Mouse (Mus musculus) common myeloid progenitor, adult 5-6 weeks (primary cell): ENCODE measurements around the gene B3galt5. TPM values are rescaled to one million over a fixed set of nuclear protein-coding genes. Genes with fewer than 3 reads are reported as not detected.

Experiments
- ATAC-seq: replicated peaks from 2 replicates; pipeline ENCODE4 v1.8.0; 2016; ENCODE audit warnings: low read depth, mild to moderate bottlenecking, moderate TSS enrichment, inconsistent platforms; ENCODE audit not compliant: poor library complexity, severe bottlenecking
- total RNA-seq: library from RNA; stranded (forward); fragments of 200-1000, 187-1606 nt; gene quantifications from 2 replicates; pipeline ENCODE4 v1.2.3, GENCODE M21; 2017

B3galt5 gene
- total RNA-seq, 1 experiment from 2014 or later = 0.59 TPM

DNA sequence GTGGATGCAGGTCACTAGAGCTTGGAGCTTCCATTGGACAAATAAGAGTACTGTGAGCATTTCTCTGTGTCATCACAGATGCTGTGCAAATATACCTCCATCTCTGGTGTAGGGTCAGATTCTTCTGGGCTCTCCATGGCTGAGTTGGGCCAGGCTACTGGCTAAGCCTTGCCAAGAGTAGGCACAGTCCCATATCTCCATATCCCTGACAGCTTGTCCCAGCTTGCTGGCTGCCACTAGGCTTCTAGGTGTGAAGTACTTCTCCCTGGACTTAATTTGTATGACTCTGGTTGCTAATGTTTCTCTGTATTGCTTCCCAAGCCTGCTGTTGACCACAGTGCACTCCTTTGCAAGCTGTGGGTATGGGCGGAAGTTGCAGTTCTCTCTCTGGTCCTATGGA, 16.5 kb downstream of the B3galt5 start:
- ATAC-seq = no peak

DNA sequence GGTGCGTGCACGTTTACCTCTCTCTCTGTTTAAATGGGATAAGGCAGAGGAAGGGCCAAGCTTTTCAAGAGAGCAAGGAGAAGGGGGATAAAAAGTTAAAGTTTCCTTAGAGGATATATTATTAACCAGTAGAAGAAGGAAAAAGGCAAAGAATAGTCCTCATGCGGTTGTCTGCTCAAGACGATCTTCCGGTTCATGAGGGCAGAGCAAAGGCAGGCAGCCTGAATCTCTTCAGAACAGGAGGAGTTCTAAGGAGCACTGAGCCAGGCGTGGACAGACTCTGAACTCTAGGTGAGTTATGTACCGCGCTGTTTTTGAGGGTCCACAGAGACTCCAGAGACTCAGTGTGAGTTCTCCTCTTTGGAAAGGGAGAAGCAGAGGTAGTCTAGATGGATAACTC, 22.8 kb downstream of the B3galt5 start:
- no peak for ATAC-seq

DNA sequence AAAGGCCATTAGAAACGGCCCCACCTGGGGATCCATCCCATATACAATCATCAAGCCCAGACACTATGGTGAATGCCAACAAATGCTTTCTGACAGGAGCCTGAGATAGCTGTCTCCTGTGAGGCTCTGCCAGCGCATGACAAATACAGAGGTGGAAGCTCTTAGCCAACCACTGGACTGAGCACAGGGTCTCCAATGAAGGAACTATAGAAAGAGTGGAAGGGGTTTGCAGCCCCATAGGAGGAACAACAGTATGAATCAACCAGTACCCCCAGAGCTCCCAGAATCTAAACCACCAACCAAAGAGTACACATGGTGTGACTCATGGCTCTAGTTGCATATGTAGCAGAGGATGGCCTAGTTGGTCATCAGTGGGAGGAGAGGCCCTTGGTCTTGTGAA, 36.1 kb downstream of the B3galt5 start:
- ATAC-seq = no peak

- ATAC-seq = peak; percentile 99
Observed at GRCm38 (mm10) chr16:96272929-96273619, 37.5 kb downstream of the B3galt5 start.

- no peak for ATAC-seq
Observed at GRCm38 (mm10) chr16:96276596-96276995, 41.0 kb downstream of the B3galt5 start.

DNA sequence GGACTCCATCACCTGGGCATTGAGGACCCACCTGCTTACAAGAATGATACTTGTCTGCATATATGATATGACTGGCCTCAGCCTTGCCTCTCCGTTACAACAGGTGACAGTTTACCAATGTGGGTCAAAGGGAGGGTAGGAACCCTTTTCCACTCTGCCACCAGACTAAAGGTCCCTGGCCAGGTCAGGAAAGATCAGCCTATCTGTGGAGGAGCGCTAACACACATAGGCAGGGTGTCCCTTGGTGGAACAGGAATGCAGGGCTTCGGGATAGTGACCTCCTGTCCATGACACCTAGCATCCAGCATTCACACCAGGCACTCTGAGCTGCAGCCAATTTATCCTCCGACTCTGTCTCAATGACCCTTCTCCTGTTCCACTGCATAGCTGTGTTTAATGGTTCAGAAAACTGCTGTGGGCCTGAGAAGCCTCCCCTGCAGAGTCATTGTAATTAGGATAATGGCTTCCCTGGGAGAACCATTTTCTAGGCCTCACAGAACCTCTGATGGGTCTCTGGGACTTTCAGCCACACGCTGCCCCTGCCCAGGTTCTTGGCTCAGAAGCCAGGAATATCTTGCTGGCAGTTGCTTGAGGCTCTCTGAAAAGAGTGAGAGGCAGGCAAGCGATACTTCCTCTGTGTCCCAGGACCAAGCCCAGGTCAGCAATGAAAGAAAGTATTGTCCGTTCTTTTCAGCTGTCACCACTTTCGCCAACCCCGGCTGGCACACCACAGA, 43.1 kb downstream of the B3galt5 start:
- ATAC-seq = no peak

- ATAC-seq = peak; percentile 66
Observed at GRCm38 (mm10) chr16:96280719-96281605, 45.4 kb downstream of the B3galt5 start.

- no peak for ATAC-seq
Observed at GRCm38 (mm10) chr16:96282566-96282965, 47.0 kb downstream of the B3galt5 start.

DNA sequence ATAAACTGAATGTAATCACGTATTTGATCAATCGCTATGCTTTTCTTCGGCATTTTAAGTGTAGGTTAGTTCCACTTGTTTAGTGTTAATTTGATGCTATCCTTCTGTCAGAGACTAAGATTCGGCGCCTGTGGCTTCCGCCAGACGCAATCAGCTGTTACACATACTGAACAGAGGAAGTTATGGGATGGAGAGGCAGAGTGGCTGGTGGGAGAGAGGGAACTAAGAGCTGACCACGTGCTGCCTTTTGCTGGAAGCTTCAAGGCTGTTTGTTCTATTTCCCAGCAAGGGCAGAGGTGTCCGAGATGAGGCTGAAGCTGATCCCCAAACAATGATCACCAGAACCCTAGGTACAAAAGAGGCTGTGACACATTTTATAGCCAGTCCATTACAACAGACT, 56.3 kb downstream of the B3galt5 start:
- peak; percentile 85 for ATAC-seq

GRCm38 (mm10) chr16:96292530-96293173, 57.1 kb downstream of the B3galt5 start:
- no peak for ATAC-seq

DNA sequence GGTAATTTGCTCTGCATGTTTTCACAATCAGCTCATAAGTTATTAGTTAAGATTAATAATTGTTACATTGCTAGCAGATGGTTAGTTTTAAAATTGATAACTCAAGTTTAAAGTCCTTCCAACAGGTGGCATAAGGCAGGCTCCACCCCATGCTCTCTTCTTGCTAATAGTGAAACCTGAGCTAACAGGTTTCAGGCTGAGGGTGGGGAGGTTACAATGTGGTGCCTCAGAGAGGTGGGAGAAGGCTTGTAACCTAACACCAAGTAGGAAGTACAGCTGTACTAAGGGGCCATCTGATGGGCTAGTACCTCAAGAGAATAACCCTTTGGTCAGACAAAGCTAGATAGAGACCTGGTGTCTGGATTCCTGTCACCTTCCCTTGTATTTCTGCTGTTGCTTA, 62.5 kb downstream of the B3galt5 start:
- ATAC-seq = no peak

GRCm38 (mm10) chr16:96298574-96298973, 63.0 kb downstream of the B3galt5 start:
- ATAC-seq = no peak

- ATAC-seq = no peak
Observed at GRCm38 (mm10) chr16:96303356-96303755, 67.8 kb downstream of the B3galt5 start.

DNA sequence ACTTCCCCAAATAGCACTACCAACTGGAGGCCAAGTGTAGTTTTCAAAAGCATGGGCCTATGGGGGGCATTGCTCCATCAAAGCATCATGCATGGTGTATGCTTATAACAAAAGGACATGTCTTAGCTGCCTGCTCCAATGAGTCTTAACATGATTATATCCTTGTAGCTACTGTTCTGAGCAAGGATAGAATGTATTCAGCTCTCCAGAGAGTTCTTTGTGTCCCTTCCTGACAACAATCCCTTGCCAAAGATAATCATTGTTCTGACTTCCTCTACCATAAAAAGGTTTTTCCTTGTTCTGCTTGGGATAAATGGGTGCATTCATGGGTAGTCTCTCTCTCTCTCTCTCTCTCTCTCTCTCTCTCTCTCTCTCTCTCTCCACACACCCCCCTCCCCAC, 68.8 kb downstream of the B3galt5 start:
- ATAC-seq = no peak

- peak; percentile 74 for ATAC-seq
Observed at GRCm38 (mm10) chr16:96306905-96307304, 71.3 kb downstream of the B3galt5 start.

- no peak for ATAC-seq
Observed at GRCm38 (mm10) chr16:96317803-96318202, 82.2 kb downstream of the B3galt5 start.

GRCm38 (mm10) chr16:96322739-96323138, 87.1 kb downstream of the B3galt5 start:
- ATAC-seq = no peak

DNA sequence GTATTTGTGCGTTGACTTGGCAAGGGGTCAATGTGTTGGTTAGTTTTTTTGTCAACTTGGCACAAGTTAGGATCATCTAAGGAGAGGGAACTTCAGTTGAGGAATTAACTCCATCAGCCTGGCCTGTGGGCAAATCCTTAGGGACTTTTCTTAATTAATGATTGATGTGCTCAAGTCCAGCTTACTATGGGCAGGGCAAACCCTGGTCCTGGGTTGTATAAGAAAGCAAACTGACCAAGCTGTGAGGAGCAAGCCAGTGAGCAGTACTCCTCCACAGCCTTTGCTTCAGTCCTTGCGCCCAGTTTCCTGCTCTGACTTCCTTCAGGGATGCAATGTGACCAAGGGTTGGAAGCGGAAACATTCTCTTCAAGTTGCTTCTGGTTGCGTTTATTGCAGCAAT, 87.6 kb downstream of the B3galt5 start:
- ATAC-seq = no peak

GRCm38 (mm10) chr16:96326110-96326999, 90.8 kb downstream of the B3galt5 start:
- ATAC-seq = no peak
